Mouse (Mus musculus) frontal cortex, postnatal 25 days (tissue): ENCODE measurements at regions not wholly inside any gene's neighbourhood (a gene's known extent, or its start where the extent isn't known, plus 50 kb on each side); places are given as distances from the start of the nearest gene placed in this dataset.
A peak's percentile ranks its signal among the peaks of the same experiment; 100 is the strongest.

Experiments used
- DNase-seq, 2 experiments: peaks; one replicate each; pipeline ENCODE4 v3.0.0; 2022; ENCODE audit warnings: low spot score in 2 of 2

- no peak for DNase-seq
Measured at GRCm38 (mm10) chr2:146625166-146625751, 113.1 kb upstream of the Ralgapa2 start.

DNA sequence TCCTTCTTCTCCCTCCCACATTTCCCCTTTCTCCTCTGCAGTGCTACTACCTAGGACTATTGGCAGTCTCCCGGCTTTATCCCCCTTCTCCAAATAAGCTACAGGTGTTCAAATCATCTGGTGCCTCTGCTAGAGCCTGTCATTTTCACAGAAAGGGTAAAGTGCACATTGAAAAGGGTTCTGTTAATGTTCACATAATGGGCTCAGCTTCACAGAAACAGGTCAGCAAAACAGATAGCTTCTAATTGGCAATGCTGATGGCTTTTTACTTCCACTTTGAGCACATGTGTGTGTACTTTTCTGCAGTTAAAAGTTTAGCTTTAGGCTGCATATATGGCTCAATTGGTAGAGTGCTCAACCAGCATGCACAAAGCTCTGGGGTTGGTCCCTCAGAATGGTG lies 114.4 kb upstream of the Ralgapa2 start:
- DNase-seq: no peak

- DNase-seq: no peak
Measured at GRCm38 (mm10) chr2:146630179-146630578, 118.0 kb upstream of the Ralgapa2 start.

GRCm38 (mm10) chr2:146631098-146631497 lies 119.0 kb upstream of the Ralgapa2 start:
- no peak for DNase-seq

DNA sequence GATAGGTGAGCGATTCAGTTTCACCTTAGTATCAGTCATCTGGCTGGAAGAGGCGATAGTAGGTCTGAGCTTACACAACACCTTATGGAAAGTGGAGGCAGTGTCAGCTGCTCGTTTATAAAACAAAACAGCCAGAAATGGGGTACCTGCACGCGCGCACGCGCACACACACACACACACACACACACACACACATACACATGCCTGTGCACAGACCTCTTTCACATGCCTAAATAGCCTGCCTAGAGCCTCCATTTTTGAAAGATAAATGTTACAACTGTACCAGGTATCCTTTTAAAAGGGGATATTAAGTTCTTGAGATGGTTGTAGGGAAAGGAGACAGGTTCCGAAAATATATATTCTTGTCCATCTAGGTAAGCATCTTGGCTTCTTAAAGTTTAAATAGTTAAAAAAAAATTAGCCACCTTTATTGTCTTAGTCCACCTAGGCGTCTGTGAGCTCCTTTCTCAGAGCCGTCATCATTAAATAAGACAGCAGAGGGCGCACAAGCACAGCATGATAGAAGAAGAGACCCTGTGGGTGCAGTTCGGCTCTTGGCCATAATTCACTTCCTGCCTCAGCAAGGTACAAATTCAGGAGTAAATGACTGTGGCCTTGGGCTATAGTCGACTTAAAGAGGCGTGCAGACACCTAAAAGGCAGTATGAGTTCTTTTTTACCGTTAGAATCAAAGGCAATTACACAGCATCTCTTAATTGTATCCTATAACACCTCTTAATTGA lies 121.4 kb upstream of the Ralgapa2 start:
- peak; percentile 23 to 62 for DNase-seq

DNA sequence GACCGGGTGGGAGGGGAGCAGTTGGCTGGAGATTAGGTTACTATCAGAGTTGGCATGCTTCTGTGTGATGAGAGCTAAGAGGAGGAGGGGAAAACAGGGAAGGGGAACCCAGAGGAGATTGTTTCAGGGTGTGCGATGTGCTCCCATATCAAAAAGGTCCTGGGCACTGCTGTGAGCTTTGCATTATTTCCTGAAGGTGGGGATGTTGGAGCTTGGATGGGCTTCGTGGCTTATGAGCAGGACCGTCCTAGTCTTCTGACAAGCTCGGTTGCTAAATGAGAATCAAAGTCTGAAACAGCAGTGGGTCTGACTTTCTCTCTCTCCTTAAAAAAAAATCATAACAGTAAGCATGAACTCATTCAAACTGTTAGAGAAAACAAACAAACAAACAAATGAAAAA lies 125.4 kb upstream of the Ralgapa2 start:
- DNase-seq: no peak

DNA sequence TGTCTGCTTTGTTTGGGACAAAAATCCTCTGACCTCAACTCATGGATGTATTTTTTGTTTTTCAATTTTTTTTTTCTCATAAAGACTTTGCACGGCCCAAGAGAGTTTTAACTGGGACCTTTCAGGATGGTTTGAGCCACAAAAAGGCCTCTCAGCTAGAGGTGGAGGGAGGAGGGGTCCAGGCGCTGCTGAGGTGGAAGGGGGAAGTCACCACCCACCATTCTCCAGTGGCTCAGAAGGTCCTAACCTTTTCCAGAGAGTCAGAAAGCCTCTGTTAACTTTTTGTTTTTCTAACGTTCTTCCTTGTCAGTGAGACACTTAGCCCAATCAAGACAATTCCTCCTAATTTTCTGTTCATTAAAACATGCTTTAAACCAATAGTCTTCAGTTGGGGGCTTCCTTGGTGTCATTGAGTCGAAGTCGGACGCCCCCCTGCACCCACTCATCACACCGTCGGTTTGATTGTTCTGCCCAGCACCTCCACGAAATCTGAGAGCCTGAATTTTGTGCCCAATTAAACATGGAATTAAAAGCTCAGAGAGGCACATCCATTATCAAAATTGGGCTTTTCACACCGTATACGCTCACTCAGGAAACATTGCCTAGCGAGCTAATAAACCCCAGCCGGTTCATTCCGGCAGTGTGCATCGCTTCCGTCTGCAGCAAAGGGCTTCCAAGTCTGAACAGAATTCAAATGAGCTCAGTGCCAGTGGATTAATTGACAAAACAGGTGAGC lies 134.3 kb upstream of the Ralgapa2 start:
- no peak for DNase-seq

- DNase-seq: no peak
Measured at GRCm38 (mm10) chr2:146646973-146647282, 134.8 kb upstream of the Ralgapa2 start.

- no peak for DNase-seq
Measured at GRCm38 (mm10) chr2:146661346-146661745, 149.2 kb upstream of the Ralgapa2 start.

GRCm38 (mm10) chr2:146672761-146673160 lies 160.6 kb upstream of the Ralgapa2 start:
- no peak for DNase-seq

GRCm38 (mm10) chr2:146681979-146682378 lies 169.8 kb upstream of the Ralgapa2 start:
- DNase-seq: no peak

GRCm38 (mm10) chr2:146685854-146686507 lies 169.7 kb upstream of the Kiz start:
- DNase-seq: no peak

GRCm38 (mm10) chr2:146688544-146688943 lies 167.1 kb upstream of the Kiz start:
- DNase-seq: no peak

GRCm38 (mm10) chr2:146693484-146693883 lies 162.2 kb upstream of the Kiz start:
- DNase-seq: no peak

GRCm38 (mm10) chr2:146694041-146694440 lies 161.6 kb upstream of the Kiz start:
- no peak for DNase-seq

- DNase-seq: no peak
Measured at GRCm38 (mm10) chr2:146696277-146696676, 159.4 kb upstream of the Kiz start.

- no peak for DNase-seq
Measured at GRCm38 (mm10) chr2:146696727-146697126, 158.9 kb upstream of the Kiz start.

- no peak for DNase-seq
Measured at GRCm38 (mm10) chr2:146710676-146711075, 145.0 kb upstream of the Kiz start.

GRCm38 (mm10) chr2:146721184-146721715 lies 134.4 kb upstream of the Kiz start:
- DNase-seq: no peak

GRCm38 (mm10) chr2:146722351-146723025 lies 133.2 kb upstream of the Kiz start:
- DNase-seq: no peak

DNA sequence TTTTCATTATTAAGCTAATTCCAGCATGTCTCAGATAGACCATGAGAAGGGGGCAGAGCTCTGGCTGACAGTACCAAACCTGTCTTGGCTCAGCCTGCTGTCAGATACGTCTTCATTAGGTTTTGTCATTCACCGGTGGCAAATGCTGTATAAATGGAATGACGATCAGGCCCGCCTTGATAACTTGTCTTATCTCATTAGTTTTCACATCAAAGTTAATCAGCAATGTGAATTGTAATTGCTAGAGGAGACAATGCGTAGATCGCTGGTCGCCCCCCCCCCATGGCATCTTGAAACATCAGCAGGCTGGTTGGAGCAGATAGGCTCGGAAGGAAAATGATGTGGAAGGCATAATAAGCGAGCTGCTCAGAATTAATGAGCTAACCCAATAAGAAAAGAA lies 132.5 kb upstream of the Kiz start:
- no peak for DNase-seq

DNA sequence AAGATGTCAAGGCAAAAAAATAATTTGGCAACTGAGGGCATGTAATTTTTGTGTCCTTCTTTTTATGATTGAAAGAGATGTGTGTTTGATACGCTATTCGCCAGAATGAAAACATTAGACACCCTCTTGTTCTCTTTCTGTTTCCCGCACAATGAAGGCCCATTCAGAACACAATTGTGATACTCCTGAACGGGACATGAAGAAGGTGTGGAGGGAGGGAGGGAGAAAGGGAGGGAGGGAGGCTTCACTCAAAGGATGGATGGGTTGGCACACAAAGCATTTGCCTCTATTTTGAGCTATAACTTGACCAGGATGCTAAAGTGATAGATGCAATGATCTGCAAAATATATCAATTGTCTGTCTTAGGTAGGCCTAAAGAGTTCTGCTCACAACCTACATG lies 132.0 kb upstream of the Kiz start:
- DNase-seq: no peak
